Mouse (Mus musculus) intestine, embryonic 16.5 days (tissue): ENCODE measurements around the gene Fasn. TPM values are rescaled to one million over a fixed set of nuclear protein-coding genes. Genes with fewer than 3 reads are reported as not detected.
"Not testable (repeated sequence)": the region's sequence is repeated elsewhere in the genome, so short reads cannot be mapped to it uniquely, and the experiment has no call there.

Source experiments
- ATAC-seq: fragments of 200-750 bp; cut with Nextera tagmentation; 2 replicates; pipeline ENCODE4 v1.8.0; 2017; ENCODE audit warnings: moderate TSS enrichment, moderate library complexity
- H3K27ac ChIP-seq: fragments of 300-500 bp; sonication (generic); 2 replicates; pipeline ENCODE4 v1.5.1; 2014; ENCODE audit warnings: mild to moderate bottlenecking, low read length
- H3K27me3 ChIP-seq: fragments of 300-500 bp; sonication (generic); replicated peaks from 2 replicates; pipeline ENCODE4 v1.6.1; 2014; ENCODE audit warnings: low read length, control low read depth, mixed read lengths; ENCODE audit not compliant: control insufficient read depth, insufficient read depth
- H3K36me3 ChIP-seq: fragments of 300-500 bp; sonication (generic); 2 replicates; pipeline ENCODE4 v1.6.1; 2014; ENCODE audit warnings: low read length, control low read depth; ENCODE audit not compliant: control insufficient read depth, insufficient read depth
- H3K4me1 ChIP-seq: fragments of 300-500 bp; sonication (generic); 2 replicates; pipeline ENCODE4 v1.6.1; 2014; ENCODE audit warnings: low read length, control low read depth, mixed read lengths; ENCODE audit not compliant: control insufficient read depth, insufficient read depth
- H3K4me2 ChIP-seq: fragments of 300-500 bp; sonication (generic); 2 replicates; pipeline ENCODE4 v1.6.1; 2014; ENCODE audit warnings: low read depth, low read length, control low read depth
- H3K4me3 ChIP-seq: fragments of 300-500 bp; sonication (generic); 2 replicates; pipeline ENCODE4 v1.5.1; 2014; ENCODE audit warnings: mild to moderate bottlenecking, low read length
- H3K9ac ChIP-seq: fragments of 300-500 bp; sonication (generic); 2 replicates; pipeline ENCODE4 v1.6.1; 2014; ENCODE audit warnings: low read depth, low read length
- H3K9me3 ChIP-seq: fragments of 300-500 bp; sonication (generic); 2 replicates; pipeline ENCODE4 v1.6.1; 2016; ENCODE audit warnings: low read length, control low read depth; ENCODE audit not compliant: control insufficient read depth
- WGBS: fragments of 180-500 bp; shearing (Covaris S2); extraction: QIAGEN DNeasy Blood & Tissue Kit; methylation state at CpG from one replicate; pipeline ENCODE4 v1.1.7; 2014; 5-methylcytosine and 5-hydroxymethylcytosine counted together
- polyA plus RNA-seq: library from polyadenylated mRNA; unstranded; fragments of >200 nt; fragmentation: Nextera tagmentation; extraction: Ambion mirVana; gene quantifications from 2 replicates; pipeline ENCODE4 v1.2.1, GENCODE M21; 2015

Gene Fasn
- polyA plus RNA-seq, 1 experiment from 2014 or later = 42.0 TPM

DNA sequence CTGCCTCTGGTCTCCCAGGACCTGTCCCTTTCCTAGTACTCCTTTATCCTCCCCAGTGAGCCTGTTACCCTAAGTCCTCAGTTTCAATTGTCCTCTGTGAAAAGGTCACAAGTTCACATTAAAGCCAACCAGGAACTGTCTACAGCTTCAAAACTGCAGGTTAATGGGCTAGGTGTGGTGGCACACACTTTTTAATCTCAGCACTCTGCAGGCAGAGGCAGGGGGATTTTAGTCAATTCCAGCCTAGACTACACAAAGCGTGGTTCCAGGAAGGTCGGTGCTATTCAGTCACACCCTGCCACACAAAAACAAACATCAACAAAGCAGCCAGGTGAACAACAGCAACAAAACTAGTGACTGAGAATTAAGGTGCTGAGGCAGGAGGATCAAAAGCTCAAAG, 27.2 kb upstream of the Fasn start:
- no peak overlapping the region; the same call in 1 of the 2 replicates for H3K9ac ChIP-seq
- H3K4me3 ChIP-seq = no peak overlapping the region
- no peaks in the 10 kb centered on the region for H3K27me3 ChIP-seq
- no peaks in the 10 kb centered on the region for H3K36me3 ChIP-seq
- no peak overlapping the region for H3K4me2 ChIP-seq
- H3K27ac ChIP-seq = no peak overlapping the region
- ATAC-seq = no peak
- WGBS = 68% methylated on average over 2 of the region's 2 CpGs
- no peaks in the 10 kb centered on the region for H3K9me3 ChIP-seq
- peaks cover 30% of the 10 kb centered on the region for H3K4me1 ChIP-seq

DNA sequence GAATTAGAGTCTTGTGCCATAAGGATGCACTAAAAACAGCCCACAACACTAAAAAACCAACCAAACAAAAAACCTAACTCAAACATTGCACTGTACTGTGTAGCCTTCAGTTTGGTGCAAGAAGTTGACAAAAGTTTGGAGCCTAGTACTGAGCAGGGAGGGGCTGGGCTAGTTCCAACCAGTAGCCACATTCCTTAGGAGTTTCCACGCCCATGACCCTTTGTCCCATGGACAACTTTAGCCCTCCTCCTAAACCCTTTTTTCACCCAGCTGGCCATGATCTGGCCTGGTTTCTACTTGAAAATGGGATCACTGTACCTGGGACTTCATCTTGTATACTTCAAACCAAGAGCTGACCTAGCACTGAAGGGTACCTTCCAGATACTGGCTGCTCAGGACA, 26.8 kb upstream of the Fasn start:
- H3K4me2 ChIP-seq = no peak overlapping the region
- no peak overlapping the region for H3K4me3 ChIP-seq
- H3K27me3 ChIP-seq = no peaks in the 10 kb centered on the region
- ATAC-seq = no peak
- H3K4me1 ChIP-seq = peaks cover 30% of the 10 kb centered on the region
- peak overlapping the region; percentile 48 for H3K27ac ChIP-seq
- H3K36me3 ChIP-seq = no peaks in the 10 kb centered on the region
- no peaks in the 10 kb centered on the region for H3K9me3 ChIP-seq
- 56% methylated on average over 1 of the region's 1 CpGs for WGBS
- no peak overlapping the region for H3K9ac ChIP-seq

GRCm38 (mm10) chr11:120850331-120851030, 26.1 kb upstream of the Fasn start:
- no peaks in the 10 kb centered on the region for H3K27me3 ChIP-seq
- H3K9ac ChIP-seq = no peak overlapping the region
- peak; percentile 82 for ATAC-seq
- no peak overlapping the region for H3K4me2 ChIP-seq
- H3K4me3 ChIP-seq = no peak overlapping the region
- no peaks in the 10 kb centered on the region for H3K9me3 ChIP-seq
- peaks cover 30% of the 10 kb centered on the region for H3K4me1 ChIP-seq
- 50% methylated on average over 2 of the region's 2 CpGs for WGBS
- no peaks in the 10 kb centered on the region for H3K36me3 ChIP-seq
- peak overlapping the region; percentile 48 for H3K27ac ChIP-seq

GRCm38 (mm10) chr11:120846725-120847475, 22.6 kb upstream of the Fasn start:
- H3K27ac ChIP-seq = no peak overlapping the region
- no peak overlapping the region for H3K4me2 ChIP-seq
- no peak for ATAC-seq
- no peaks in the 10 kb centered on the region for H3K36me3 ChIP-seq
- peaks cover 16% of the 10 kb centered on the region for H3K4me1 ChIP-seq
- no peak overlapping the region for H3K9ac ChIP-seq
- no peaks in the 10 kb centered on the region for H3K9me3 ChIP-seq
- 83% methylated on average over 9 of the region's 9 CpGs for WGBS
- no peak overlapping the region for H3K4me3 ChIP-seq
- no peaks in the 10 kb centered on the region for H3K27me3 ChIP-seq

DNA sequence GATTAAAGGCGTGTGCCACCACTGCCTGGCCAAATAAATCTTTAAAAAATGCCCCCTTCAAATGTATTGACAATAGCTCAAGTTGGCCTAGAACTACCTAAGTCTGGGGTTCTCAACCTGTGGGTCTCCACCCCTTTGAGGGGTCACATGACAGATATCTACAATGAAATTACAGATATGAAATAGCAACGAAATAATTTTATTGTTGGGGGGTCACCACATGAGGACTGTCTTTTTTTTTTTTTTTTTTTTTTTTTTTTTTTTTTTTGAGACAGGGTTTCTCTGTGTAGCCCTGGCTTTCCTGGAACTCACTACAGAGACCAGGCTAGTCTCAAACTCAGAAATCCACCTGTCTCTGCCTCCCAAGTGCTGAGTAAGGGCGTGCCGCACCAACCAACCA, 20.0 kb upstream of the Fasn start:
- Histone ChIP-seq H3K36me3 (no peaks in the 10 kb centered on the region), H3K27me3 (no peaks in the 10 kb centered on the region), H3K27ac (no peak overlapping the region), H3K4me1 (peaks cover 2% of the 10 kb centered on the region; the same call in 1 of the 2 replicates), H3K9ac (no peak overlapping the region), H3K4me2 (no peak overlapping the region), H3K9me3 (no peaks in the 10 kb centered on the region), H3K4me3 (no peak overlapping the region)
- ATAC-seq = no peak
- WGBS = 91% methylated on average over 4 of the region's 4 CpGs

- Histone ChIP-seq H3K9ac (0 out of 2 replicates have a peak overlapping the region, but pooled peaks have one; percentile 34), H3K4me1 (peaks cover 12% of the 10 kb centered on the region; the same call in 1 of the 2 replicates), H3K27me3 (no peaks in the 10 kb centered on the region), H3K4me3 (no peak overlapping the region), H3K36me3 (no peaks in the 10 kb centered on the region), H3K27ac (peak overlapping the region; percentile 85), H3K4me2 (no peak overlapping the region), H3K9me3 (no peaks in the 10 kb centered on the region)
- 34% methylated on average over 8 of the region's 8 CpGs for WGBS
- peak; percentile 85 for ATAC-seq
Measured at GRCm38 (mm10) chr11:120833555-120834280, 9.4 kb upstream of the Fasn start.

DNA sequence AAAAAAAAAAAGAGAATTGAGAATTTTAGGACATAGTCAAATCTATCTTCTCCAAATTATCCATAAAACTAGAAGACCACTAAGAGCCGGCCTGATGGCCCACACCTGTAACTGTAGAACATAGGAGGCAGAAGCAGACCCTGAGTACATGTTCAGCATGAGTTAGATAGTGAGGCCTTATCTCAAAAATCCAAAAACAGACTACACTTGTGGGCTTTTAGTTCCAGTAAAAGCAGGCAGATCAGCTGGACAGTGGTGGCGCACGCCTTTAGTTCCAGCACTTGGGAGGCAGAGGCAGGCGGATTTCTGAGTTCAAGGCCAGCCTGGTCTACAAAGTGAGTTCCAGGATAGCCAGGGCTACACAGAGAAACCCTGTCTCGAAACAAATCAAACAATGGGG, 8.6 kb upstream of the Fasn start:
- WGBS = 86% methylated on average over 5 of the region's 5 CpGs
- H3K36me3 ChIP-seq, H3K9me3 ChIP-seq, H3K4me2 ChIP-seq, H3K27me3 ChIP-seq, H3K9ac ChIP-seq, ATAC-seq, H3K4me3 ChIP-seq, H3K4me1 ChIP-seq: not testable (repeated sequence)
- peak overlapping the region; percentile 85 for H3K27ac ChIP-seq

GRCm38 (mm10) chr11:120831659-120832440, 7.5 kb upstream of the Fasn start:
- Histone ChIP-seq H3K36me3 (no peaks in the 10 kb centered on the region), H3K4me1 (0 out of 2 replicates have a peak, but pooled peaks cover 9% of the 10 kb centered on the region), H3K27me3 (no peaks in the 10 kb centered on the region), H3K27ac (no peak overlapping the region), H3K9ac (no peak overlapping the region), H3K4me3 (no peak overlapping the region), H3K4me2 (no peak overlapping the region), H3K9me3 (no peaks in the 10 kb centered on the region)
- WGBS = 82% methylated on average over 3 of the region's 3 CpGs
- ATAC-seq = no peak

DNA sequence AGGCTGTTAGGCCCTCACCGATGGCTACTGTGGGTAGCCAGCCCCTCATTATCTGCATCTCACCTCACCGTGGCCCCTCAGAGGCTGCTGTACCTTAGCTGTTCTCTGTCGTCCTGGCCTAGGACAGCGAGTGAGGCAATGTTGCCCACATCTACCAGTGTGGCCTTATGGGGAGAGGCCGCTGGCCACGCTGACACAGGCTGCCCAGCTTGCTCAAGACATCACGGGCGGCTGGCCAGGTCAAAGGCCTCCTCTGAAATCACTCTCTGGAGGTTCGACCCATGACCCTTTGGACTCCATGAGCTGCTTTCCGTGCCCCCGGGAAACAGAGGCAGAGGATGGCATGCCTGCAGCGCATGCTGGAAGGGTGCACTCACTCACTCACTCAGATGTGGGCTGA, 6.3 kb upstream of the Fasn start:
- no peak overlapping the region for H3K9ac ChIP-seq
- H3K4me1 ChIP-seq = peaks cover 11% of the 10 kb centered on the region; the same call in 1 of the 2 replicates
- no peak overlapping the region for H3K27ac ChIP-seq
- no peak for ATAC-seq
- no peaks in the 10 kb centered on the region for H3K9me3 ChIP-seq
- no peak overlapping the region for H3K4me3 ChIP-seq
- 81% methylated on average over 12 of the region's 12 CpGs for WGBS
- H3K36me3 ChIP-seq = no peaks in the 10 kb centered on the region
- H3K4me2 ChIP-seq = no peak overlapping the region
- no peaks in the 10 kb centered on the region for H3K27me3 ChIP-seq
